Mouse (Mus musculus) embryonic facial prominence, embryonic 15.5 days (tissue): ENCODE results near the gene Wdr91. TPM values are rescaled to one million over a fixed set of nuclear protein-coding genes. Genes with fewer than 3 reads are reported as not detected.

Experiments
- ATAC-seq: fragments of 200-750 bp; cut with Nextera tagmentation; 2 replicates; pipeline ENCODE4 v1.8.0; 2017; ENCODE audit warnings: low read depth, moderate TSS enrichment; ENCODE audit not compliant: insufficient number of reproducible peaks, low FRiP score, low TSS enrichment
- H3K27ac ChIP-seq: fragments of 300-500 bp; sonication (generic); replicated peaks from 2 replicates; pipeline ENCODE4 v1.5.1; 2015; ENCODE audit warnings: mild to moderate bottlenecking, inconsistent platforms
- H3K27me3 ChIP-seq: fragments of 300-500 bp; sonication (generic); 2 replicates; pipeline ENCODE4 v1.6.1; 2015; ENCODE audit warnings: inconsistent platforms
- H3K36me3 ChIP-seq: fragments of 300-500 bp; sonication (generic); 2 replicates; pipeline ENCODE4 v1.6.1; 2015; ENCODE audit warnings: mild to moderate bottlenecking, inconsistent platforms
- H3K4me1 ChIP-seq: fragments of 300-500 bp; sonication (generic); 2 replicates; pipeline ENCODE4 v1.6.1; 2015; ENCODE audit warnings: inconsistent platforms
- H3K4me2 ChIP-seq: fragments of 300-500 bp; sonication (generic); replicated peaks from 2 replicates; pipeline ENCODE4 v1.6.1; 2015; ENCODE audit warnings: mild to moderate bottlenecking, inconsistent platforms
- H3K4me3 ChIP-seq: fragments of 300-500 bp; sonication (generic); replicated peaks from 2 replicates; pipeline ENCODE4 v1.5.1; 2015; ENCODE audit warnings: mild to moderate bottlenecking, inconsistent platforms
- H3K9ac ChIP-seq: fragments of 300-500 bp; sonication (generic); 2 replicates; pipeline ENCODE4 v1.6.1; 2015; ENCODE audit warnings: inconsistent platforms
- H3K9me3 ChIP-seq: fragments of 300-500 bp; sonication (generic); replicated peaks from 2 replicates; pipeline ENCODE4 v1.6.1; 2016; ENCODE audit warnings: inconsistent platforms
- WGBS: fragments of 180-500 bp; shearing (Covaris S2); methylation state at CpG from one replicate; pipeline ENCODE4 v1.1.7; 2015; 5-methylcytosine and 5-hydroxymethylcytosine counted together
- polyA plus RNA-seq: library from polyadenylated mRNA; unstranded; fragments of >200 nt; fragmentation: Nextera tagmentation; extraction: Ambion mirVana; gene quantifications from 2 replicates; pipeline ENCODE4 v1.2.1, GENCODE M21; 2015

Gene Wdr91
- polyA plus RNA-seq, 1 experiment from 2014 or later, result 12.0 TPM

DNA sequence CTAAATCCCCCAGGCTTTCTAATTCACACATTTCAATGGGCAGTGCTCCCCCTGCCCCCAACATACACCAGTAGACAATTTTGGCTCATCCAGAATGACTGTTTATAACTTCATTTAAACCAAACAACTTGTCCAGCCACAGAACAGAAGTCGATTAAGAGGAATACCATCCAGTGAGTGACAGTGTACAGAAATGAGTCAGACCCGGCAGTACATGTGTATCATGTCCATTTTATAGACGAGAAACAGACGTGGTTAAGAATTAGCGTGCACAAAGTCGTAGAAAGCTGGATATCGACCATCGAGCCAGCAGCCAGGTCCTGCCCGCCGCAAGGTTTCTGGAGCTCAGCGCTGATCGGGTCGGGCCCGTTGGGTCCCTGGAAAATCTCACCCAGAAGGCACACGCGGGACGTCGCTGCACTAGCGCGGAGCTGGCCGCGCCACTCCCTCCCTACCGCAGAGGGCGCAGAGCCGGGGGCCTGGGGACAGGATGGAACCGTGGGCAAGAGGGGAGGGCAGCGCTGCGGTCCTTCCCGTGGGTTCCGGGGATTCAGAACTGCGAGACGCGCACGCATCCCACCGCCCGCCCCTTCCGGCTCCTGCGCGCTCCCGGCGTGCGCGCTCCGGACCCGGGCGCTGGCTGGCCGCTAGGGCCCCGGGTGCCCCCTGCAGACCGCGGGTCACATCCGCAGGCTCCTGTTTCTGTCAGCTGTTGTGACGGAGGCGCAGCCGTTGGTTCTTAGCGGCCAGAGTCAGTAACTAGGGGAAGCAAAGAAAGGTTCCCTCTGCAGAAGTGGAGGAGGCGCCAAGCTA lies 33.0 kb downstream of the Wdr91 start, which contains the start of gene Cyren:
TSS of gene Cyren (minus strand) at position 552 of the 813 bp plus-strand sequence.
- peak within 1 kb of the TSS; percentile 84 for H3K9ac ChIP-seq
- H3K9me3 ChIP-seq, result no peaks in the 10 kb centered on the region
- H3K4me2 ChIP-seq, result peak within 1 kb of the TSS; percentile 57
- peaks cover 50% of the 10 kb centered on the region for H3K4me1 ChIP-seq
- peak within 1 kb of the TSS; percentile 69 for H3K4me3 ChIP-seq
- no peaks in the 10 kb centered on the region for H3K27me3 ChIP-seq
- H3K36me3 ChIP-seq, result peaks cover 13% of the 10 kb centered on the region; the same call in 1 of the 2 replicates
- peak within 1 kb of the TSS; percentile 94 for H3K27ac ChIP-seq
- peak; percentile 91 for ATAC-seq
- WGBS, result under 1% methylated on average over 56 of the region's 56 CpGs

- H3K27me3 ChIP-seq, result no peaks in the 10 kb centered on the region
- H3K4me2 ChIP-seq, result peak overlapping the region; percentile 57
- peak overlapping the region; percentile 84; the same call in 1 of the 2 replicates for H3K9ac ChIP-seq
- peak overlapping the region; percentile 69 for H3K4me3 ChIP-seq
- H3K4me1 ChIP-seq, result peaks cover 52% of the 10 kb centered on the region
- H3K27ac ChIP-seq, result peak overlapping the region; percentile 94; the same call in 1 of the 2 replicates
- H3K9me3 ChIP-seq, result no peaks in the 10 kb centered on the region
- H3K36me3 ChIP-seq, result peaks cover 13% of the 10 kb centered on the region; the same call in 1 of the 2 replicates
- 34% methylated on average over 2 of the region's 2 CpGs for WGBS
- ATAC-seq, result no peak
These were observed 33.9 kb downstream of the Wdr91 start for GRCm38 (mm10) chr6:34876835-34877156.

DNA sequence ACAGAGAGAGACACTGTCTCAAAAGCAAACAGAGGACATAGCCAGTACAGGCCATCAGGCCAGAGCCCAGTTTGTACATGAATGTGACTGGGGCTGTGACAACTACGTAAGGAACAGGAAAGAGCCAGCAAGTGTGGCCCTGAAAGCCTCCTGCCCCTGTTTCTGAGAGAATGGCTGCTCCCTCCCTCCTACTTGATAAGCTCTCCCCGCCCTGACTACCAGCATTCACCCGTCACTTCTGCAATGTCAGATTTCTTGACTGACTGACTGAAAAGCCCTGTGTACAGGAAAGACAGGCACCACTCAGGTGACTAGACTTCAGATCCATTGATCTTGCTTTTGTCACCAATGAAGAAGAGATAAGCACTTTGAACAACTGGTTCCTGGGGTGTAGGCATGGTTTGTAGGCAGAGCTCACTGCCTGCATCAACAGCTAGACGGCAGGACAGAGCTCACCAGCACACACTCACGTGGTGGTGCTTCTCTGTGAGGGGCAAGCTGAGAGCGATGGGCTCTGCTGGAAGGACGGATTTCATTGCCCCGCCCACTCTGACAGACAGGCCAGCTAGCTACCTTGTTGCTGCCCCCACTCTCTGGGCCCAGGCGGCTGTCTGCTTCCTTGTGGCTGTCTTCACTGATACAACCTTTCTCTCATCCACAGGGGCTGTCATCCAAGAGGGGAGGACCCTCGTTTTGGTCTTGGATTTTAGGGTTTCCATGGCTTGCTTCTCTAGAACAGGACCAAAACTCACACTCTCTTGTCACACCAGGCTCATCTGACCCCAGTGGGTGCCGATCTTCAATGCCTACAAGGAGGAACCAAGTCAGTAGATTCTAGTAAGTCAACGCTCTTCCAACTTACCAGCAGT lies 34.5 kb downstream of the Wdr91 start:
- peaks cover 55% of the 10 kb centered on the region for H3K4me1 ChIP-seq
- 0 out of 2 replicates have a peak overlapping the region, but pooled peaks have one; percentile 94 for H3K27ac ChIP-seq
- no peak overlapping the region for H3K4me3 ChIP-seq
- no peaks in the 10 kb centered on the region for H3K27me3 ChIP-seq
- no peak overlapping the region for H3K9ac ChIP-seq
- peak overlapping the region; percentile 57; the same call in 1 of the 2 replicates for H3K4me2 ChIP-seq
- no peaks in the 10 kb centered on the region for H3K9me3 ChIP-seq
- 63% methylated on average over 12 of the region's 12 CpGs for WGBS
- peaks cover 11% of the 10 kb centered on the region; the same call in 1 of the 2 replicates for H3K36me3 ChIP-seq
- ATAC-seq, result no peak

- Histone ChIP-seq H3K27me3 (no peaks in the 10 kb centered on the region), H3K27ac (no peak overlapping the region), H3K9me3 (no peaks in the 10 kb centered on the region), H3K4me1 (peaks cover 64% of the 10 kb centered on the region), H3K36me3 (0 out of 2 replicates have a peak, but pooled peaks cover 2% of the 10 kb centered on the region), H3K4me3 (no peak overlapping the region), H3K4me2 (no peak overlapping the region), H3K9ac (no peak overlapping the region)
- no peak for ATAC-seq
- WGBS, result 75% methylated on average over 15 of the region's 15 CpGs
These were observed 35.4 kb downstream of the Wdr91 start for GRCm38 (mm10) chr6:34875268-34875761.

DNA sequence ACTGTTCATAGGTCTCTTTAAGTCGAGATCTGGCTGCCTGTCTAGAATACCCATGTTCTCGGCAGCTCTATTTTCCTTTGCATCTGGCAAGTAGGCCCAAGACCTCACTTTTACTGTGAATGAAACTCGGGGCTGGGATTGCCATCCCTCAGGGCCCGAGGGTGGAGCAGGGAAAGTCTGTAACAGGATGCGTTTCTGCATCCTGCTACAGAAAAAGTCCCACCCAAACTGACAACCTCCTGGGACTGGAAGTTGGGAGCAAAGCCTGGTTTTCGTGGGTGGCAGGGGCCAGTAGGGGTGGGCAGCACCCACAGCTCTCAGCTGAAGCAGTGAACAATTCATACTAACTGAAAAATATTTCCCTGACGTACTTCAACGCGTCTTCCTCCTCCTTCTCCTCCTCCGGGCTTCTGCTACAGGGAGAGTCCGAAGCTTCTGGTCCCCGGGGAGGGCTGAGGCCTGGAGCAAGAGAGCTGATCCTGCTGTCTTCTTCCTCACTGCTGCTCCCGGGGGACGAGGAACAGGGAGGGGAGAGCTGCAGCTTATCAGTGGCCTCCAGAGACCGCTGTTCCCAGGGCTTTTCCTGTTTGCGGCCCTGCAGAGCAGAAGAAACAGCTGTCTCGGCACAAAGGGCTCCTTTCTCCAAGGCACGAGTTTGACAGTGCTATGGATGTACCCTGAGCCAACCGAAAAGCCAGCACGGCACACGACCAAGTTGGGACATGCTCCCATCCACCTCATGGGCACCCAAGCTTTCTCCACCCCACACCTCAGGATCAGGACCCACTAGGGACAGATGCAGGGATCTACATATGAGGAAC lies 36.4 kb downstream of the Wdr91 start:
- Histone ChIP-seq H3K9ac (no peak overlapping the region), H3K4me3 (no peak overlapping the region), H3K27me3 (no peaks in the 10 kb centered on the region), H3K4me1 (peaks cover 72% of the 10 kb centered on the region), H3K4me2 (no peak overlapping the region), H3K9me3 (no peaks in the 10 kb centered on the region), H3K27ac (peak overlapping the region; percentile 60), H3K36me3 (no peaks in the 10 kb centered on the region)
- no peak for ATAC-seq
- 39% methylated on average over 21 of the region's 21 CpGs for WGBS

DNA sequence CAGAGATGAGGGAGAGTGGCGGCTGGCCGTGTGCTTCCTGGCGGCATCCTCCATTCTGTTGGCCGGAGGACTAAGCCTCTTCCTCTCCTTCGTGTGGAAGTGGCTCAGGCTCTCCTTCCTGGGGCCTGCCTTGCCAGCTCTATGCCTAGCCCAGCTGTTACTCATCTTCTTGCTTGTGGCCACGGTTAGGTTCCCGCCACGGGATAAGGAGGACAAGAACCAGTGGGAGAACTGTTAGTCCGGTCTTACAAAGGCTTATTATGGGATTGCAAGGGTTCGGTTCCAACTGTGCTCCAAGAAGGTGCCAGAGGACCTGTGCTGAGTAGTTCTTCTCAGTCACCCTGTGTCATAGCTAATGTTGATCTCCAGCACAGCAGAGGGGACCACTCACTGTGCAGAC lies 37.8 kb downstream of the Wdr91 start:
- Histone ChIP-seq H3K4me1 (peaks cover 58% of the 10 kb centered on the region), H3K36me3 (no peaks in the 10 kb centered on the region), H3K27me3 (no peaks in the 10 kb centered on the region), H3K4me3 (no peak overlapping the region), H3K27ac (no peak overlapping the region), H3K9ac (no peak overlapping the region), H3K4me2 (no peak overlapping the region), H3K9me3 (no peaks in the 10 kb centered on the region)
- 79% methylated on average over 10 of the region's 10 CpGs for WGBS
- ATAC-seq, result no peak

DNA sequence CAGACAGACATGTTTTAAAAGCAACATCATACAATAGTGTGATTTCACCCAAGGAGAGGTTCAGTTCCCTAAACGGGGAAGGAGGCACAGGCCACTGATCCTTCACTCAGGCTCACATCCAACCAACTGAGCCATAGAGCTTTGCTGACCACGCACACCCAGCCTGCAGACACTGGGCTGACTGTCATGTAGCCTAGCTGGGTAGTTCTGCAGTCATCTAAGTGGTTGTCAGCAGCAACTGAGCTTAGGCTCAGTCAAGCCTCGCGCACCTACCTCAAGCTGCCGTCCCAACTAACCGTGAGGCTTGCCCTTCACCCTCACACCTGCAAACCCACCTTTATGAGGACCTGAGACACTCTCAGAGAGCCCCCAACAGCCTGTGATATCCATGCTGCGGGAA lies 38.7 kb downstream of the Wdr91 start:
- no peaks in the 10 kb centered on the region for H3K36me3 ChIP-seq
- no peak for ATAC-seq
- H3K27me3 ChIP-seq, result no peaks in the 10 kb centered on the region
- no peak overlapping the region for H3K4me2 ChIP-seq
- H3K9ac ChIP-seq, result no peak overlapping the region
- 0 out of 2 replicates have a peak overlapping the region, but pooled peaks have one; percentile 9 for H3K27ac ChIP-seq
- 87% methylated on average over 7 of the region's 7 CpGs for WGBS
- no peak overlapping the region for H3K4me3 ChIP-seq
- peaks cover 56% of the 10 kb centered on the region for H3K4me1 ChIP-seq
- H3K9me3 ChIP-seq, result no peaks in the 10 kb centered on the region

DNA sequence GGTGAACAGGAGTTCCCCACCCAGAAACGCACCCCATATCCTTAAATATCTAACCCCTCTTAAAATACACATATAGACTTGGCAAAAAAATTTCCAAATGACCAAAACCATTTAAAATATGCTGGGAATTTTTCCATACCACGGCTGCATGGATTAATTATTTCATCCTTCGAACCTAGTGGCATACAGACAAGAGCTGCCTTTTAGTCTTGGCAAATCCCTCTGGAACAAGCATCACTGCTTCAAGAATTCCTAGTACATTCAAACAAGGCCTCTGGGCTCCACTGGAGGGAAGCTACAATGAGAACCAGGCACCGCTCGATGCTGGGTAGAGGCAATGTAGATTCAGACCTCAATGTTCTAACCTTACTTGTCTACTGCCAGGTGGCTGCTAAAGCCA lies 40.0 kb downstream of the Wdr91 start:
- peak overlapping the region; percentile 79 for H3K27ac ChIP-seq
- no peak overlapping the region for H3K9ac ChIP-seq
- peaks cover 55% of the 10 kb centered on the region for H3K4me1 ChIP-seq

DNA sequence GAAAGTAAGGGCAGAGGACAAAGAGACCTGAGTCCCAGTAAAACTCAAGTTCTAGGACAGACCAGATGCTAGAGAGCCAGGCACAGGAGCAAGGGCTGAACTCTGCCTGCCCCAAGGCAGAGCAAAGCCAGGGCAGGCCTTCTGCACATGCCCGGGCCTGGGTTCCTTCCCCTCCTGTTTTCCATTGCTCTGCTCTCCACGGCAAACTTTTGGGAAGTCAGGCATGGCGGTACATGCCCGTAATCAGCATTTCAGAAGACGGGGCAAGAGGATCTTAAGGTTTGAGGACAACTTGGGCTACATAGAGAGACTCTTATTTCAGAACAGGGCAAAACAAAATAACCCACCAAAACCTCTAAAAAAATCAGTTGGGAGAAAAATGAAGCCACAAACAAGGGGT lies 40.5 kb downstream of the Wdr91 start:
- Histone ChIP-seq H3K4me2 (no peak overlapping the region), H3K9me3 (no peaks in the 10 kb centered on the region), H3K27ac (peak overlapping the region; percentile 79), H3K4me3 (no peak overlapping the region), H3K36me3 (no peaks in the 10 kb centered on the region), H3K27me3 (no peaks in the 10 kb centered on the region), H3K9ac (no peak overlapping the region), H3K4me1 (peaks cover 59% of the 10 kb centered on the region)
- ATAC-seq, result no peak
- 56% methylated on average over 5 of the region's 5 CpGs for WGBS

More for the DNA sequence above, 40.0 kb downstream of the Wdr91 start:
- no peak overlapping the region for H3K4me2 ChIP-seq
- WGBS, result 25% methylated on average over 5 of the region's 5 CpGs
- 0 out of 2 replicates have a peak, but pooled peaks have one; percentile 27 for ATAC-seq
- no peaks in the 10 kb centered on the region for H3K9me3 ChIP-seq
- no peak overlapping the region for H3K4me3 ChIP-seq
- no peaks in the 10 kb centered on the region for H3K27me3 ChIP-seq
- no peaks in the 10 kb centered on the region for H3K36me3 ChIP-seq

- 65% methylated on average over 13 of the region's 13 CpGs for WGBS
- Histone ChIP-seq H3K9me3 (no peaks in the 10 kb centered on the region), H3K4me2 (no peak overlapping the region), H3K4me1 (peaks cover 52% of the 10 kb centered on the region), H3K9ac (no peak overlapping the region), H3K27ac (peak overlapping the region; percentile 79; the same call in 1 of the 2 replicates), H3K27me3 (no peaks in the 10 kb centered on the region), H3K4me3 (no peak overlapping the region), H3K36me3 (no peaks in the 10 kb centered on the region)
- no peak for ATAC-seq
These were observed 41.3 kb downstream of the Wdr91 start for GRCm38 (mm10) chr6:34869225-34869915.
